Mouse (Mus musculus) erythroblast, adult 5-6 weeks (primary cell): Measurements from ENCODE around the gene Ccr6. TPM values are rescaled to one million over a fixed set of nuclear protein-coding genes. Genes with fewer than 3 reads are reported as not detected.

Source experiments
- total RNA-seq, 2 experiments: library from RNA; stranded (forward) in 1 of 2; stranded (reverse) in 1 of 2; fragments of 150-400 nt in 1 of 2; fragments of 200-764, 138-1000 nt in 1 of 2; gene quantifications; 2 replicates each; pipeline versions ENCODE4 v1.2.3 to v1.2.4; 2015 to 2017; ENCODE audit warnings: low replicate concordance in 2 of 2

Ccr6 gene
- total RNA-seq, 2 experiments from 2014 or later, result not detected

Other genes starting within 250 kb of the Ccr6 start
- gene Gm49673, start 88.3 kb upstream of the Ccr6 start, total RNA-seq (2015; ENCODE audit: low replicate concordance), result not detected in 2 replicates
- not detected in 2 replicates for gene Gm49673, start 88.3 kb upstream of the Ccr6 start, total RNA-seq (2017; ENCODE audit: low replicate concordance)
- gene Rnaset2a, start 87.9 kb upstream of the Ccr6 start, total RNA-seq (2015; ENCODE audit: low replicate concordance), result 19.9 and 30.9 TPM in 2 replicates
- gene Rnaset2a, start 87.9 kb upstream of the Ccr6 start, total RNA-seq (2017; ENCODE audit: low replicate concordance), result 5.0 and 8.8 TPM in 2 replicates
- gene Fgfr1op, start 70.5 kb upstream of the Ccr6 start, total RNA-seq (2015; ENCODE audit: low replicate concordance), result 6.7 and 7.9 TPM in 2 replicates
- 5.4 and 6.3 TPM in 2 replicates for gene Fgfr1op, start 70.5 kb upstream of the Ccr6 start, total RNA-seq (2017; ENCODE audit: low replicate concordance)
- 46.5 and 65.0 TPM in 2 replicates for gene Mpc1, start 46.9 kb downstream of the Ccr6 start, total RNA-seq (2015; ENCODE audit: low replicate concordance)
- gene Mpc1, start 46.9 kb downstream of the Ccr6 start, total RNA-seq (2017; ENCODE audit: low replicate concordance), result 21.7 and 52.1 TPM in 2 replicates
- gene Sft2d1, start 75.1 kb downstream of the Ccr6 start, total RNA-seq (2015; ENCODE audit: low replicate concordance), result 94.7 and 111 TPM in 2 replicates
- gene Sft2d1, start 75.1 kb downstream of the Ccr6 start, total RNA-seq (2017; ENCODE audit: low replicate concordance), result 8.0 and 8.2 TPM in 2 replicates
- gene Prr18, start 101.4 kb downstream of the Ccr6 start, total RNA-seq (2015; ENCODE audit: low replicate concordance), result 0.42 TPM in 1 of 2 replicates, not detected in the other
- not detected in 2 replicates for gene Prr18, start 101.4 kb downstream of the Ccr6 start, total RNA-seq (2017; ENCODE audit: low replicate concordance)
- not detected in 2 replicates for gene T2, start 119.9 kb downstream of the Ccr6 start, total RNA-seq (2015; ENCODE audit: low replicate concordance)
- not detected in 2 replicates for gene T2, start 119.9 kb downstream of the Ccr6 start, total RNA-seq (2017; ENCODE audit: low replicate concordance)
- not detected in 2 replicates for gene T, start 198.4 kb downstream of the Ccr6 start, total RNA-seq (2015; ENCODE audit: low replicate concordance)
- not detected in 2 replicates for gene T, start 198.4 kb downstream of the Ccr6 start, total RNA-seq (2017; ENCODE audit: low replicate concordance)